Mouse (Mus musculus) bone marrow, adult 2 months (tissue): ENCODE results near the gene Atp4a.

Experiments
- CTCF ChIP-seq: fragments of 200-500 bp; IDR thresholded peaks from 2 replicates; pipeline ENCODE4 v1.5.1; 2011; ENCODE audit warnings: low read length, control low read depth; ENCODE audit not compliant: control insufficient read depth, insufficient read depth
- POLR2A ChIP-seq: fragments of 200-500 bp; IDR thresholded peaks from 2 replicates; pipeline ENCODE4 v1.6.1; 2011; ENCODE audit warnings: low read depth, mild to moderate bottlenecking, control low read depth, low read length, borderline replicate concordance; ENCODE audit not compliant: control insufficient read depth

DNA sequence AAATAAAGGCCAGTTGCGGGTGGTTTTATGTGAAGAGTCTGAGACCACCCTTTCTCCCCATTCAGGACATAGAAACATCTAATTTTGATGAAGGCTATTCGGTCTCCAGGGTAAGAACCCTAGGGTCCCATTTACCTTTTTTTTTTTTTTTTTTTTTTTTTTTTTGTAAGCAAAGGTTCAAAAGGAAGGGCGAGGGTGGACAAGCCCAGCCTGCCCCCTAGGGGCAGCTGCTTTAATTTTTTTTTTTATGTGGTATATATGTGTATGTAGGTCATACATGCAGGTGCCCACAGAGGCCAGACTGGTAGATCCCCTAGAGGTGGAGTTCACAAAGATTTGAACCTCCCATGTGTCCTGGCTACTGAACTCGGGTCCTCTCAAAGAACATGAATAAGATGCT, 54.4 kb downstream of the Atp4a start:
- TF ChIP-seq CTCF: no peak
- TF ChIP-seq POLR2A: no peak
